Mouse (Mus musculus) heart, postnatal 36 days (tissue): ENCODE results near the gene Prtg. TPM values are rescaled to one million over a fixed set of nuclear protein-coding genes. Genes with fewer than 3 reads are reported as not detected.

Experiments
- DNase-seq, 2 experiments: peaks; one replicate each; pipeline ENCODE4 v3.0.0; 2021 to 2022
- intact Hi-C: fragments of 180-260 bp; cut with DNase I; formaldehyde crosslinking; loops from one replicate; pipeline ENCODE4 v1.15.1; 2025
- total RNA-seq, 2 experiments: library from RNA; stranded (reverse); gene quantifications; 2 replicates each; pipeline ENCODE4 v1.2.3; 2021

Prtg gene
- total RNA-seq, 2 experiments from 2014 or later, result 0.30 to 0.33 TPM

DNA sequence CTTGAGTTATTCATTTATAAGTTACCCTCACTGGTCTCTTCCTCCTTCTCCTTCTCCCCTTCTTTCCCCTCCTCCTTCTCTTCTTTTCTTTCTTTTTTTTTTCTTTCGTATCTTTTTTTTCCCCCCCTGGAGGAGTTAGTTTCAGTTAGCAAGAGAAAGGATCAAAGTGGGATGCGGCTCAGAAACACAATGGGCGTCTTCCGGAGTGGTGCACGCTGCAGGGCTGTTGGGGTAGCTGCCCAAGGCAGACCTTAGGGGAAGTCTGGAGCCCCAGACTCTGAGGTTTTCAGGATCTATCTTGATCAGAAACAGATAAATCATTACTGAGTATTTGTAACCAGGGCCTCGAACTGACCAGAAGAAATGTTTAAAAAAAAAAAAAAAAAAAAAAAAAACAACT lies 1.5 kb downstream of the Prtg start:
- intact Hi-C loops, result loop anchor here (5.0 kb wide), 1 partner anchor 74 kb away; no protein-coding TSS in a partner anchor
- DNase-seq, result no peak

DNA sequence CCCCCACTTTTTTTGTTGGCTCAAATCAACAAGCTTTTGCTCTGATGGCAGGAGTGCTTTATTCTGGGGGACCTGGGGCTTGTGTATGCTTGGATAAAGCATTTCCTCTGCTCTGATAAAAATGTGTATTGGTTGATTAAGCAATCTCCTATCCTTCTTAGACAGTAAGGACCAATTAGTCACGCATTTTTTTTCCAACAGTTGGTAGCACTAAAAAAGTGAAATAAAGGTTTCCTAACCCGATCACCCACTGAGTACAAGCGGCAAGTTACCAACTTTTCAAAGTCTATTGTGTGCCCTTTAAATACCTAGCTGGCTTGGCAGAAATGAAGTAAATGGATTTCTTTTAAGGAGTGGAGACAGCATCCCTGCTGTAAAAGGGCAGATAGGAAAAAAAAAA lies 1.9 kb downstream of the Prtg start:
- no peak for DNase-seq
- intact Hi-C loops, result loop anchor here (5.0 kb wide), 1 partner anchor 74 kb away; no protein-coding TSS in a partner anchor

- no peak for DNase-seq
- intact Hi-C loops, result loop anchor here (5.0 kb wide), 1 partner anchor 73 kb away; no protein-coding TSS in a partner anchor
These were observed 2.4 kb downstream of the Prtg start for GRCm38 (mm10) chr9:72809077-72809476.

- no peak for DNase-seq
- intact Hi-C loops, result no loop called here
These were observed 3.9 kb downstream of the Prtg start for GRCm38 (mm10) chr9:72810607-72811006.

DNA sequence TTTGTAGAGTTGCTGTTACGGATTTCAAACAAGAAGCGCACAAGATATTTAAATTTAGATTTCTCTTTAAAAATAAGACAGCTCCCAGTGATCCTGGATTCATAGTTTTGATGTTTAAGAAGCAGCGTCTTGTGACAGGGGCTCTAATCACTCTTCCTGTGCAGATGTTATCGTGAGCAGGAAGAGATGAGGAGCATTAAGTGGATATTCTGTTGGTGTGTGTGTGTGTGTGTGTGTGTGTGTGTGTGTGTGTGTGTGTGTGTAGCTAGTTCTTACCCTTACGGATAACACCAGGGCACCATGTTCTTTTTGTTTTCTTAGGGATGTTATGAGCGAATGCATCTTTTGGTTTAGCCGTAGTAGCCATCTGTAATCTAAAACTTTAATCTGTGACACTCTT lies 5.4 kb downstream of the Prtg start:
- no peak for DNase-seq
- intact Hi-C loops, result no loop called here

DNA sequence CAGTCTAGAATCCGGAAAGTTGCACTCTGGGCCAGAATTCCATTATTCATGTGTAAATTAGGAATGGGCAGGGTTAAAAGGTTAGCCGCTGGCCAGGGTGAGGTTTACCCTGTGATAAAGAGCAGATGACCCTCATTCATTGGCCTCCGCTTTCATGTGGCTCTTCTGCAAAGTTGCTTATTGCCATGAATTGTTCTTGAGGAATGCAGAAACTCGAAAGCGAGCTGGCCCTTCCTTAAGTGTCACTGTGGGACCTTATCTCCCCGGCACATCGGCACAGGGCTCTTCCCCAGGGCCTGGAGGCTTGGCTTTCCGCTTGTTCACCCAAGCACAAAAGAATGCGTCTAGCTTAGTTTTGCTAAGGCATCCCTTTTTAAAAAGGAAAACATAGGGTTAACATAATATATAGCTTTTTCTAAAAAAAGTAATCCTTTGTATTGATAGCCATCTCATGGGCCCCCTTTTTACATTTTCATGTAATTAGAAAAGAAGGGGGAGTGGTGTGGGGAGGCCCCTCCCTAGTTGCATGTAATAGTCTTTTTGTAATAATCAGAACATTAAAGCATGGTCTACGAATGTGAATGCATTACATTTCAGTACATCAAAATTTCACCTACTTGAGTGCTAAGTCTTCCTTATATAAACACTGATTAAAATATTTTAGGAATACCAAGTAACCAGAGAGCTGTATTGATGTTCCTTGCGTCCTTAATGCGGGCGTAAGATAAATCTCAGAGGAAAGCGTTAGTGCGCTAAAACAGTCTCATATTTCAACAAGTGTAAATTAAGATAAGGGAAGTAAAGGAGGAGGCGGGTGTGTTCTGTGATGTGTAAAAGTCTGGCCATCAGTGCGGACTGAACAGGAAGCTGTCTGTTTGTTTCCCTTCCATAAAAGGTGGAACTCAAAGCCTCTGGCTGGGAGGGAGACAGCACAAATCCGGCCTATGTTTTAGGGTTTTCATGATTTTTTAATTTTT lies 6.2 kb downstream of the Prtg start:
- intact Hi-C loops, result no loop called here
- no peak for DNase-seq

DNA sequence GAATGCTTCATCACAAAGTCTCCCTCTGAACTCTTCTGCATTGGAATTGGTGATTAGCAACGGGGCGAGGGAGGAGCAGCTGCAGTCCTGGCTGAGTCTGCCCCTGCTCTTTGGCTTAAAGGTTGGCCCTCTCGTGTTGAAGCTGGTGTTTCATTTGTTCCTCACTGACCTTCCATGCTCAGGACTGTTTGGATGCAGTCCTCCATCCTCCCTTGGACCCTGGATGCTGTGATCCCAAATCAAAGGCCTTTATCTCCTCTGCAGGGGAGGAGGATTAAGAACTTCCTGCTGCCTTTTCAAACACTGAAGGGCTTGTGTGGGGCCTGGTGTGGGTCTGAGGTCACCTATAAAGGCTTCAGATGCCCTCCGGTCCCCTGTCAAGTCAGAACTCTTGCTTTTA lies 18.8 kb downstream of the Prtg start:
- intact Hi-C loops, result no loop called here
- DNase-seq, result no peak

- intact Hi-C loops, result no loop called here
- no peak for DNase-seq
These were observed 19.3 kb downstream of the Prtg start for GRCm38 (mm10) chr9:72825976-72826375.

- intact Hi-C loops, result no loop called here
- no peak for DNase-seq
These were observed 22.1 kb downstream of the Prtg start for GRCm38 (mm10) chr9:72828616-72829257.

- intact Hi-C loops, result no loop called here
These were observed 27.5 kb downstream of the Prtg start for GRCm38 (mm10) chr9:72833992-72834696.

DNA sequence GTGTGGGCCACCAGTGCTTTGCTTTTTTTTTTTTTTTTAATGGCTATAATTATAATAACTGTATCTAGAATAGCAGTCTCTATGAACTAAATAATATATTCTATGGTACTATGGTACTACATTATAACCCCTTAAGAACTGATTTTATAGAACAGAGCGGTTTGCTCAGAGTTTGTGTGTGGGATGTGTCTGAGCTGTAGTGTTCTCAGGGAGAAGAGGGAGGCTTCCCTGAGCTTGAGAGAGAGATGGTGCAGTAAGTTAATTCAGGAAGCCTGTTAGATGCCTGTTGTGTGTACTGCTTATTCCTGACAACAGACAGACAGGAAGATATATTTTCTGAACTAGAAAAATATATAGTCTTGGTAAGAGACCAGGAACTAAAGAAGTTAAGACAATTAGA lies 28.3 kb downstream of the Prtg start:
- intact Hi-C loops, result no loop called here
- no peak for DNase-seq

More at GRCm38 (mm10) chr9:72833992-72834696, 27.5 kb downstream of the Prtg start:
- no peak for DNase-seq

GRCm38 (mm10) chr9:72836708-72837495 lies 30.2 kb downstream of the Prtg start:
- intact Hi-C loops, result no loop called here
- no peak for DNase-seq

GRCm38 (mm10) chr9:72837598-72838160 lies 31.0 kb downstream of the Prtg start:
- intact Hi-C loops, result no loop called here
- DNase-seq, result no peak

- no peak for DNase-seq
- intact Hi-C loops, result no loop called here
These were observed 31.6 kb downstream of the Prtg start for GRCm38 (mm10) chr9:72838256-72838655.

DNA sequence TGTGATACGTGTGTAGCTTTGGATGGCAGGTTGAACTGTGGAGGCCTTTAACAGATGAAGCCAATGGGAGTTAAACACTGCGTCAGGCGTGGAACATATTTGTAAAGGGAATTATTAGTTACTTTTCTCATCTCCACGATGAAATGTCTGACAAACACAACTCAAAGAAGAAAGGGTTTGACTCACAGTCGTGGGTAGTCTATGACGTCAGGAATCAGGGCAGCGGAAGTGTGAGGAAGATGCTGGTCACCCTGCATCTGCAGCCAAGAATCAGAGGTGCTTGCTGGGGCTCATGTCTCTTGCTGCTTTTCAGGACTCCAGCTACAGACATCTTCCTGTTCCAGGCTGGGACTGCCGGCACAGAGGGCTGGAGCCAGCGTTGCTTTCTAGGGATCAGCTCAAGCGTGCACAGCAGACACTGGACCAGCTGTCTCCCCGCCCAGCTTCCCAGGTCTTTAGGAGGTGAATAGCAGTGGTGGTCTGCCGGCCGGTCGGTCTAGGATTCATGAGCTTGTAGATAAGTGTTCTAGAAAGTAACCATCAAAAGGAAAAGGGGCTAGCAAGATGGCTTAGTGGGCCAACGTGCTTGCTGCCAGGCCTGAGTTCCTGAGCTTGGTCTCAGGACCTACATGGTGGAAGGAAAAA lies 32.8 kb downstream of the Prtg start:
- no peak for DNase-seq
- intact Hi-C loops, result no loop called here

DNA sequence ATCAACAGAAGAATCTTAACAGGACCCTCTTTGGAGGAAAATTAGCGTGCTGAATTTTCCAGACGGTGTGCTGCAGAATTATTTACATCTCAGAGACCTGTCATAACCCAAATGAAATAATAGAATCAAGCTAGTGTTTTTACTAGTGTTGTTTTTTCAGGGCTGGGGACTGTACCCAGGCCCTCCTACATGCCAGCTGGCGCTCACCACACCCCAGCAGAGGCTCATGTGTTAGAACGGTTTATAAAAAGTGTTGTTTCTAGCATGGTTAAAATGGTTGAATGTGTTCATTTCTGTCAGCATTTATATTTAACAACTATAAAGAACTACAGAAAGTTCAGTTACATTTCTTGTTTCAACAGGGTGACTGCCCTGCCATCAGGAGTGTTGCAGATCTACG lies 37.8 kb downstream of the Prtg start:
- intact Hi-C loops, result no loop called here
- DNase-seq, result no peak

DNA sequence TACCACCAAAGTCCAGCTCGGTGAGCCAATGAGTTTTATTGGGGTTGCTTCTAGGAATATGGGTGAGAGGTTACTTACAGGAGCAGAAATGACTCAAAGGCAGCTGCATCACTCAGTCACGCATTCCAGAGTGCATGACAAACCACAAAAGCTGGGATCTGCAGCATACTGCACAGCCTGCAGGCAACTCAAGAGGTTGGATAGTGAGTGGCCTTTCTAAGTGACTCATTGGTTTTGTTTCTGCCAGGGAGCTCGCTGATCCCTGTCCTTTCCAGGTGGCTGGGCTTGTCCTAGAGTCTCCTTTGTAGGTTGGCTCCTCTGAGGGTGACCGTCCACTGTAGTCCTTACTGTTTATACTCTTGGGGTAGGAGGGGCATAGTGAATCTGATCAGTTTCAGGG lies 39.5 kb downstream of the Prtg start:
- DNase-seq, result no peak
- intact Hi-C loops, result no loop called here

DNA sequence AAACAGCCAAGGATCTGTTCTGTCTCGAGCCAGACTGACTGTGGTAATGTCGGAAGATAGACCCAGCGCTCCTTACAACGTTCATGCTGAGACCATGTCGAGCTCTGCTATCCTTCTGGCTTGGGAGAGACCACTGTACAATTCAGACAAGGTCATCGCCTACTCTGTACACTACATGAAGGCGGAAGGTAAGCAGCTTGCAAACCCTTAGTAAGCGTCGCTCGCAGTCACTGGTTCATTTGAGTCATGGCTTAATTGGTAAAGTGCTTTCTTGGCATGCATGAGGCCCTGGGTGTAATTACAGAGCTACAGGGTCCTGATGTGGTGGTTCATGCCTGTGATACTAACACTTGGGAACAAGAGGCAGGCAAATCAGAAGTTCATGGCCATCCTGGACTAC lies 44.9 kb downstream of the Prtg start:
- intact Hi-C loops, result no loop called here
- no peak for DNase-seq

DNA sequence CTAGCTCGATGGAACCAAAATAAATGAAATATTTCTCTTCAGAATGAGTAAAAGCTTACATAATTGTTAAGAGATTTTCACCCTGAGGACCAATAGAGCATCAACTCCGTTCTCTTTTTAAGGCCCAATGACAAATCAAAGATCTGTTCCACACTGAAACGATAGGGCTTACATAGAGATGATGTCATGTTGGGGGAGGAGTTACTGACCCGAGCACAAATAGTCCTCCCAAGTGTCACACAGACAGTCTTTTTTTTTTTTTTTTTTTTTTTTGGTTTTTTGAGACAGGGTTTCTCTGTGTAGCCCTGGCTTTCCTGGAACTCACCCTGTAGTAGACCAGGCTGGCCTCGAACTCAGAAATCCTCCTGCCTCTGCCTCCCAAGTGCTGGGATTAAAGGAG lies 45.3 kb downstream of the Prtg start:
- intact Hi-C loops, result no loop called here
- DNase-seq, result no peak
